Mouse (Mus musculus) midbrain, postnatal 0 days (tissue): ENCODE data around the gene Anks1. TPM values are rescaled to one million over a fixed set of nuclear protein-coding genes. Genes with fewer than 3 reads are reported as not detected.
"Not testable (repeated sequence)": the region's sequence is repeated elsewhere in the genome, so short reads cannot be mapped to it uniquely, and the experiment has no call there.

Experiments used
- ATAC-seq: fragments of 200-750 bp; cut with Nextera tagmentation; 2 replicates; pipeline ENCODE4 v1.8.0; 2017; ENCODE audit warnings: moderate number of reproducible peaks, mild to moderate bottlenecking, moderate TSS enrichment, moderate library complexity; ENCODE audit not compliant: low FRiP score
- DNase-seq: peaks from one replicate; pipeline ENCODE4 v3.0.0-alpha.2; 2015; ENCODE audit warnings: low spot score
- H3K27ac ChIP-seq: fragments of 300-500 bp; sonication (generic); 2 replicates; pipeline ENCODE4 v1.5.1; 2014; ENCODE audit warnings: low read depth, mild to moderate bottlenecking, low read length, mixed read lengths
- H3K27me3 ChIP-seq: fragments of 300-500 bp; sonication (generic); 2 replicates; pipeline ENCODE4 v1.6.1; 2014; ENCODE audit warnings: low read length, control low read depth, mixed read lengths; ENCODE audit not compliant: insufficient read depth
- H3K36me3 ChIP-seq: fragments of 300-500 bp; sonication (generic); 2 replicates; pipeline ENCODE4 v1.6.1; 2014; ENCODE audit warnings: low read length, control low read depth, mixed read lengths; ENCODE audit not compliant: insufficient read depth
- H3K4me1 ChIP-seq: fragments of 300-500 bp; sonication (generic); 2 replicates; pipeline ENCODE4 v1.6.1; 2014; ENCODE audit warnings: mild to moderate bottlenecking, control low read depth, antibody characterized with exemption, low read length, mixed read lengths; ENCODE audit not compliant: insufficient read depth
- H3K4me2 ChIP-seq: fragments of 300-500 bp; sonication (generic); 2 replicates; pipeline ENCODE4 v1.6.1; 2014; ENCODE audit warnings: low read depth, mild to moderate bottlenecking, low read length, mixed read lengths; ENCODE audit not compliant: poor library complexity, severe bottlenecking
- H3K4me3 ChIP-seq: fragments of 300-500 bp; sonication (generic); 2 replicates; pipeline ENCODE4 v1.5.1; 2014; ENCODE audit warnings: low read depth, mild to moderate bottlenecking, low read length, moderate library complexity
- H3K9ac ChIP-seq: fragments of 300-500 bp; sonication (generic); replicated peaks from 2 replicates; pipeline ENCODE4 v1.6.1; 2014; ENCODE audit warnings: mild to moderate bottlenecking, low read length, moderate library complexity, mixed read lengths; ENCODE audit not compliant: poor library complexity, severe bottlenecking
- H3K9me3 ChIP-seq: fragments of 300-500 bp; sonication (generic); 2 replicates; pipeline ENCODE4 v1.6.1; 2016; ENCODE audit warnings: low read length, control low read depth
- CTCF ChIP-seq: IDR thresholded peaks from 2 replicates; pipeline ENCODE4 v1.5.1; 2016; ENCODE audit warnings: antibody characterized with exemption, mild to moderate bottlenecking
- WGBS: fragments of 180-500 bp; shearing (Covaris S2); extraction: QIAGEN DNeasy Blood & Tissue Kit; methylation state at CpG from one replicate; pipeline ENCODE4 v1.1.7; 2014; 5-methylcytosine and 5-hydroxymethylcytosine counted together
- polyA plus RNA-seq: library from polyadenylated mRNA; unstranded; fragments of >200 nt; fragmentation: Nextera tagmentation; extraction: Ambion mirVana; gene quantifications from 2 replicates; pipeline ENCODE4 v1.2.1, GENCODE M21; 2015
- total RNA-seq: library from RNA; depleted of rRNA; stranded (reverse); fragments of >200 nt; gene quantifications from 2 replicates; pipeline ENCODE4 v1.2.3, GENCODE M21; 2014

The Anks1 gene
- total and polyA plus RNA-seq, 2 experiments from 2014 or later: 44.1 to 109 TPM

DNA sequence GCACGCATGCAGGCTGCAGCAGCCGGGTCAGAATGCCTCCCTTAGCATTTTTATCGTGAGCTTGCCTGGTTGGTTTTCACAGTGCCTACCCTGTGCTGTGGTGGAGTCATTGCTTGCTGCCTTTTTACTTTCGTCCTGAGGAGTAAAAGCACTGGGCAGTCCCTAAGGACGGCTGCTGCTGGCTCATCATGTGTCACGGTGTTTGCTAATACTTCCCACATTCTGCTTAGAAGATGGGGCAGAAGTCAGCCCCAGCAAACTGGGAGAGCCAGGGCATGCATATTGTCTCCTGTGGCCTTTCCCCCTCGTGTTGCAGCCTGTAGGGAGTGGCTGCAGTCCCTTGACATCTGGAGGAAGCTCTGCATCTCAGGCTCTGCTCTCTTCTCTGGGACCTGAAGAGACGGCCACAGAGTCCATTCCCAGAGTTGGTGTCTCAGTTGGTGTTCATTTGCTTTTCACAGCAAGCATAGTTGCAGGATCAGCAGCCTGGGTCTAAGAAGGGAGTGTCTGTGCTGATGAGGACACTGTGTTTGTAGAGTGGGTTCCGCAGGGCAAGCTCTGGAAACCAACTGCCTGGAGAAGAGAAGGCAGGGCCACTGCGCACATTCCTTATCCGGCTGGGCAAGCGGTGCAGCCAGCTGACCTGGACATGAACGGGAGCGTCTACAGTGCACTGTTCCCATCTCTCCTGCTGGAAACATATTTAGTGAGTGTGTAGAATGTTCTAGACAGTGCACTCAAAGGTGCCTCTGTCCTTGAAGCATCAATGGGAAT lies 45.7 kb downstream of the Anks1 start:
- ATAC-seq (no peak), DNase-seq (no peak)
- no peak overlapping the region for H3K9ac ChIP-seq
- no peaks in the 10 kb centered on the region for H3K36me3 ChIP-seq
- no peaks in the 10 kb centered on the region for H3K27me3 ChIP-seq
- H3K4me1 ChIP-seq: no peaks in the 10 kb centered on the region
- H3K4me2 ChIP-seq: no peak overlapping the region
- H3K27ac ChIP-seq: peak overlapping the region; percentile 39; the same call in 1 of the 2 replicates
- H3K4me3 ChIP-seq: no peak overlapping the region
- 73% methylated on average over 14 of the region's 14 CpGs for WGBS
- no peaks in the 10 kb centered on the region for H3K9me3 ChIP-seq
- TF ChIP-seq CTCF: no peak

GRCm38 (mm10) chr17:27957649-27958048 lies 48.5 kb downstream of the Anks1 start:
- Histone ChIP-seq H3K9ac (no peak overlapping the region), H3K4me2 (no peak overlapping the region), H3K27me3 (no peaks in the 10 kb centered on the region), H3K36me3 (no peaks in the 10 kb centered on the region), H3K9me3 (no peaks in the 10 kb centered on the region), H3K4me1 (no peaks in the 10 kb centered on the region), H3K4me3 (no peak overlapping the region), H3K27ac (no peak overlapping the region)
- no peak for ATAC-seq
- no peak for DNase-seq
- no peak for TF ChIP-seq CTCF
- 94% methylated on average over 9 of the region's 9 CpGs for WGBS

GRCm38 (mm10) chr17:27960128-27961111 lies 51.3 kb downstream of the Anks1 start:
- no peak for DNase-seq
- no peak overlapping the region for H3K4me2 ChIP-seq
- no peak overlapping the region for H3K27ac ChIP-seq
- no peaks in the 10 kb centered on the region for H3K4me1 ChIP-seq
- 69% methylated on average over 21 of the region's 21 CpGs for WGBS
- H3K9ac ChIP-seq: no peak overlapping the region
- H3K9me3 ChIP-seq: no peaks in the 10 kb centered on the region
- ATAC-seq: no peak
- H3K36me3 ChIP-seq: no peaks in the 10 kb centered on the region
- H3K27me3 ChIP-seq: no peaks in the 10 kb centered on the region
- no peak overlapping the region for H3K4me3 ChIP-seq
- TF ChIP-seq CTCF: no peak

DNA sequence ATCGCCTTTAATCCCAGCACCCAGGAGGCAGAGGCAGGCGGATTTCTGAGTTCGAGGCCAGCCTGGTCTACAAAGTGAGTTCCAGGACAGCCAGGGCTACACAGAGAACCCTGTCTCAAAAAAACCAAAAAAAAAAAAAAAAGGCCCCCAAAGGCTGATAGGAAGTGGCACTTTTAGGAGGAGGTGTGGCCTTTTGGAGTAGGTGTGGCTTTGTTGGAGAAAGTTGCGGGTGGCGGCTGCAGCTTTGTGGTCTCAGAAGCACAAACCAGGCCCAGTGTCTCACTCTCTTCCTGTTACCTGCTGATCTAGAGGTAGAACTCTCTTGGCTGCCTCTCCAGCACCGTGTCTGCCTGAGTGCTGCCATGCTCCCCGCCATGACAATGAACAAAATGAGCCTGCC lies 54.0 kb downstream of the Anks1 start:
- H3K4me1 ChIP-seq, H3K4me3 ChIP-seq, H3K9me3 ChIP-seq, H3K9ac ChIP-seq, H3K27me3 ChIP-seq, H3K27ac ChIP-seq, ATAC-seq, H3K36me3 ChIP-seq, DNase-seq, H3K4me2 ChIP-seq: not testable (repeated sequence)
- 96% methylated on average over 7 of the region's 7 CpGs for WGBS

- DNase-seq: no peak
- no peak overlapping the region for H3K9ac ChIP-seq
- H3K27ac ChIP-seq: no peak overlapping the region
- no peaks in the 10 kb centered on the region for H3K36me3 ChIP-seq
- WGBS: 74% methylated on average over 4 of the region's 4 CpGs
- no peaks in the 10 kb centered on the region for H3K4me1 ChIP-seq
- ATAC-seq: no peak
- H3K4me2 ChIP-seq: no peak overlapping the region
- H3K27me3 ChIP-seq: no peaks in the 10 kb centered on the region
- H3K9me3 ChIP-seq: no peaks in the 10 kb centered on the region
- TF ChIP-seq CTCF: no peak
- H3K4me3 ChIP-seq: no peak overlapping the region
These were observed 55.5 kb downstream of the Anks1 start for GRCm38 (mm10) chr17:27964607-27965006.

GRCm38 (mm10) chr17:27965292-27965691 lies 56.2 kb downstream of the Anks1 start:
- Histone ChIP-seq H3K36me3 (no peaks in the 10 kb centered on the region), H3K4me2 (no peak overlapping the region), H3K9ac (no peak overlapping the region), H3K4me3 (no peak overlapping the region), H3K9me3 (no peaks in the 10 kb centered on the region), H3K27ac (no peak overlapping the region), H3K4me1 (no peaks in the 10 kb centered on the region), H3K27me3 (no peaks in the 10 kb centered on the region)
- 85% methylated on average over 10 of the region's 10 CpGs for WGBS
- no peak for DNase-seq
- no peak for ATAC-seq
- no peak for TF ChIP-seq CTCF
